Mouse (Mus musculus): Measurements from ENCODE around the gene Tial1. TPM values are rescaled to one million over a fixed set of nuclear protein-coding genes. Genes with fewer than 3 reads are reported as not detected.

The Tial1 gene
- 10 to 100 TPM; 49.4 to 65.1 TPM for total RNA-seq (2021)
- long read RNA-seq, experiment 1, full-length matches to known transcripts, result 12 of 18 reads
- long read RNA-seq, experiment 1, partial matches to known transcripts, result 3 of 18 reads
- long read RNA-seq, experiment 1, other reads (novel, unspliced or antisense), result 3 of 18 reads
- long read RNA-seq, experiment 2, full-length matches to known transcripts, result 3 of 8 reads
- long read RNA-seq, experiment 2, partial matches to known transcripts, result 2 of 8 reads
- long read RNA-seq, experiment 2, other reads (novel, unspliced or antisense), result 3 of 8 reads

GRCm38 (mm10) chr7:128461285-128462215 lies at the start of gene Tial1:
Gene Tial1 (minus strand): TSS chr7:128461717.
- DNase-seq, result peak; percentile 95

- no peak for DNase-seq
Observed at GRCm38 (mm10) chr7:128504091-128504490, 42.6 kb upstream of the Tial1 start.

- DNase-seq, result no peak
Observed at GRCm38 (mm10) chr7:128499801-128500200, 38.3 kb upstream of the Tial1 start.

DNA sequence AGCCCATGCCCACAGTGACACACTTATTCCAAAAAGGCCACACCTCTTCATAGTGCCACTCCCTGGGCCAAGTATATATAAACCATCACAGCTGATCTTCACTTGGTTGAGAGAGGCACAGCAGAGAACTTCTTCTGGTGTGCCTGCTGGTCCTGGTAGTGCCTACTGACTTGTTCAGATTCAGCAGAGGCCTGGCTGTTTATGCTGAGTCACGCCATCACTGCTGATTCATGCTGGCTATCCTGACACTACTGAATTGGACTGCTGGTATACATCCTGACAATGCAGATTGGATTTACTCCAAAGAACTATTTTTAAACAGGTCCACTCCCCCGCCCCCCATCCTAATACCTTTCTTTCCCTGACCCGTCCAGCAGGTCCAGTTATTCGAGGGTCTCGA lies 33.0 kb upstream of the Tial1 start:
- DNase-seq, result no peak

DNA sequence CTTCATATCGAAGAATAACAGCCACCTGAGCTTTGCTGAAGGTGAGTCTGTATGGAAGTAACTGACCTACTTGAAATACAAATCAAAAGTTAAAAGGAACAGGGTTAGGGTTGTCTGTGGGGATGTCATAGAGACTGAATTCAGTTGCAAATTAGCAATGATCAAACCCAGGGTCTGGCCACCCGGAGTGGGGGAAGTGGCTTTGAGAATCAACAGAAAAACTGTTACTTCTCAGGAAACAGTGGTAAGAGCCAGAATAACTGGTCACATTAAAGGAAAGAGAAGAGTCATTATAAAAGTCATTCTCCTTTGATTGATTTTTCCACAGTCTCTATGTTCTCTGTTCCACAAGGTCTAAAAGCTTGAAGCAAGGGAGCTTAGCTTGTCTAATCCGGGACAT lies 27.5 kb upstream of the Tial1 start:
- no peak for DNase-seq

DNA sequence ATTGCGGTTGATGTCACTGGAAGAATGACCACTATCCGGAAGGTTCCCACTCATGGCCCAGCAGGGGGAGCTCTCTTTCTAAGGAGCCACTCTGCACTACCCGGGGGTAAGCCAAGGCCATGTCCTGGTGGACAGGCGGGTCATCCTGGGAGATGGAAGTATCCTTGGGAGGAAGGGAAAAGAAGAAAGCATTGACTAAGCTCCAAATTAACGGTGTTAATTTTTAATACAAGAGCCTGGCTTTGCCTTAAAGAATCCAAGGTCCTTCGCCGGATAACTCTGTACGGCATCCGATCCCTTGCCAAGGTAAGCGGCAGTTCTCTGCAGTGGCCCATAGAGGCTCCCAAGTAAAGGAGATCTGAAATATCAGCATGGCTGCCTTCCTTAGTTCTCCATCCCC lies 12.8 kb upstream of the Tial1 start:
- peak; percentile 80 for DNase-seq

- DNase-seq, result no peak
Observed at GRCm38 (mm10) chr7:128462406-128462805, 889 bp upstream of the Tial1 start.

DNA sequence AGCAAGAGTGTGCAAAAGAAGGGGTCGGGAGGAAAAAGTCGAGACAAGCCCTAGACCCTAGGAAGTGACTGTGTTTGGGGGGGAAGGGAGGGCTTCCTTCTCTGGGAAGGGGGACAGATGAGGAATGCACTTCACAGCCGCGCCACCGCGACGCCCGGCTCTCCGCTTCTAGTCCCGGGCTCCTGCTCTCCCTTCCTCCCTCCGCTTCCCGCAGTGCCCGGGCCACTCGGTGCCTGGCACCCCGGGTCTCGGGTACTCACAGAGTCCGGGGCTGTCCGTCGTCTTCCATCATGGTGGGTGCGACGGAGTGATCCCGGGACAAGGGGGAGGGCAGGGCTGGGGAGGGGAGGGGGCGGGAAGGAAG lies 670 bp downstream of the Tial1 start:
- no peak for DNase-seq

- peak; percentile 50 for DNase-seq
Observed at GRCm38 (mm10) chr7:128460131-128460864, 1.2 kb downstream of the Tial1 start.

GRCm38 (mm10) chr7:128459791-128460130 lies 1.8 kb downstream of the Tial1 start:
- no peak for DNase-seq

DNA sequence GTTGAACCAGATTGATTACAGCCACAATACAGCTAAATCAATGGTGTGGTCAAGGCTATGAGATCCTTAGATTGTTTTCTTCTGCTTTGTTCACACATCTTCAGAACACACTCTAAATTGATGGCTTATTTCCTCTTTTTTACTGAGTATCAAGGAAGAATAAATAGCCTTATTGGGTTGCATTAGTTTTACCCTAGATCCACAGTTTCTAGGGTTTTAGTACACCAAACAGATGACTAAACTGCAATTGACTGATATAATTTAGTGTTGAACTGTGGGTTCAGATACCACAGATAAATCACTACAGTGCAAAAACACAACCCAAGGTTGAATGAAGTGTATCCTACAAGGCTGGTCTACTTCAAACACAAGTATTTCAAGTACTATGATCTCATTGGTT lies 3.5 kb downstream of the Tial1 start:
- no peak for DNase-seq

DNA sequence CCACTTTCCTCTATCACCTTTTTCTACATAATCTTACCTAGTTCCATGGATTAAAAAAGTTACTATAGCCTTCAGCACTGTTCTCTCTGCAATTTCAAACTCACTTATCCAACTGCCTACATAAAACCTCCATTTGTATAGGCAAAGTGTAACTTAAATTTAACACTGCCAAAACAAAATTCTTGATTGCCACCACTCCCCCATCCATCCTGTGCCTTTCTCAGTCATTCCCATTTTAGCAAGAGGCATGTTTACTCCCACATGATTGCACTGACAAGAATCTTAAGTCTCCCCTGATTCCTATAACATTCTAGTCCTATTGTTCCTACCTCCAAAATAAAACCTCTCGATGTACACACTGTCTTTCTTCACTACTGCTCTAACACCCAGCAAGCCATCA lies 8.8 kb downstream of the Tial1 start:
- DNase-seq, result no peak

GRCm38 (mm10) chr7:128440584-128440983 lies 20.9 kb downstream of the Tial1 start:
- DNase-seq, result no peak

GRCm38 (mm10) chr7:128439251-128439650 lies 22.3 kb downstream of the Tial1 start:
- no peak for DNase-seq

DNA sequence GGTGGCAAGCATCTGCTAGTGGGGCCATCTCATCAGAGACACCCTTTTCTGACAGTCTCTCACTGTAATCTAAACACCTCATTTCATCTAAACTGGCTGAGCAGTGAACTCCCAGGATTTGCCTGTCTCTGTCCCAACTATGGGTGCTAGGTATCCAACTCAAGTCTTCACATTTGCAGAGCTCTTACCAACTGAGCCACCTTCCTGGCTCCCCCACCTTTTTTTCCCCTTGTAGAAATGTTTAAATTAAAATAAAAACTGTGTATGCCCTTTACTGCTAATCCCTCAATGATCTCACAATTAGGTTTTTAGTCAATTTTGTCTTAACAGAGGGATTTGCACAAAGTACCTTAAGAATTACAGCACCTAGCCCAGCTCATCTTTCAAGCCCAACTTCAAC lies 23.4 kb downstream of the Tial1 start:
- DNase-seq, result no peak

DNA sequence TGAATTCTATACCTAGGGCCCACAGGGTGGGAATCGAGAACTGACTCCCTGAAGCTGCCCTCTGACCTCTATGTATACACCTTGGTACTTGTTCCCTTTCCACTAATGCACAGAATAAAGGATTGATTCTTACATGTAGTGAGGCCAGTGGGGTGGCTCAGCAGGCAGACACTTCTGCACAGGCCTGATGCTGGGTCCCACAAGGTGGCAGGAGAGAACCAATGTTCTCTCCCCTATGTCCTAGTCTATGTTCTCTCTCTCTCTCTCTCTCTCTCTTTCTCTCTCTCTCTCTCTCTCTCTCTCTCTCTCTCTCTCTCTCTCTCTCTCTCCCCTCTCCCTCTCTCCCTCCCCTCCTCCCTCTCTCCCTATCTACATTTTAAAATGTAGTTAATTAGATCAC lies 28.3 kb downstream of the Tial1 start:
- DNase-seq, result no peak

DNA sequence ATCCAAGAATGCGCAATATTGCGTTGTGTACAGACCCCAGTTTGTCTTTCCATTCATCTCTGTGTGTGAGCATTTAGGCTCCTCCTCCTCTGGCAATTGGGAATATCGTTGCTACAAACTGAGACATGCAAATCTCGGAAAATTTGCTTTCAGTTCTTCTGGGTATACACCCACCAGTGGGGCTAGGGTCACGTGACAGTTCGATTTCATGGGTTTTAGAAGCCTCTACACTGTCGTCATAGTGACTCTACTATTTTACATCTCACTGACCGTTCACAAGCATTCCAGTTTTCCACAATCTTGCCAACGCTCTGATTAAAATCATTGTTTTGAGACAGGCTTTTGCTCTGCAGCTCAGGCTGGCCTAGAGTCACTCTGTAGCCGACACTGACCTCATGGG lies 28.9 kb downstream of the Tial1 start:
- no peak for DNase-seq

DNA sequence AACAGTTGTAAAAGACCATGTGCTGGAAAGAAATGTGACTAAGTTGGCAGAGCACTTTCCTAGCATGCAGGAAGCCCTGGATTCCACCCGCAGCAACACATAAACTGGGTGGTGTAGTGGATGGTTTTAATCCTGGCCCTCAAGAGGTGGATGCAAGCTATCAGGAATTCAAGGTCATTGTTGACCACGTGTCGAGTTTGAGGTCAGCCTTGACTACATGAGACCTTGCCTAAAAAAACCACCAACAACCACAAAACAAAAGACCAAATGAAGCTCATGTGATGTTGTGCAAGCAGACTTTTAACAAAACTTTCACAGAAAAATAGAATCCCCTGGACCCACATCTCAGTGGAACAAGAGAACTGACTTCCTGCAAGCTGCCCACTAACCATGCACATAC lies 39.0 kb downstream of the Tial1 start:
- no peak for DNase-seq

GRCm38 (mm10) chr7:128421701-128422100 lies 39.8 kb downstream of the Tial1 start:
- DNase-seq, result no peak

DNA sequence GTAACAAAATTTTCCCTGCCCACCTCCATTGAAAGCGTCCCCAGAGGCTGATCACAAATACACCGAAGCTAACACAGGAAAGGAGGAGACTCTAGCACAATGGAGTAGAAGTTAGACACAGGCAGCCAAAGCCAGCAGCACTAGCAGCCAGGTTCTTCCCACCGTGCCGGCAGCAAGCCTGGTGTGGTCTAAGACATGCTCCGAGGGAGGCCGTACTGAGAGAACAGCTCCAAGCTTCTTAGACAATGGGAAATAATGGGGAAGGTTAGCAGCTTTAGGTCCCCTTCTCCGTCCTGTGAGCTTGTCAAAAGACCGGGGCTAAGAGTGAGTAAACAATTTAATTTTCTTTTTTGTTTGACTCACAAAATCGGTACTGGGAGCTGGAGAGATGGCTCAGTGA lies 41.8 kb downstream of the Tial1 start:
- no peak for DNase-seq

GRCm38 (mm10) chr7:128417930-128418779 lies 43.4 kb downstream of the Tial1 start, which contains the start of gene Rgs10:
Gene Rgs10 (minus strand): TSS chr7:128418758.
- peak; percentile 62 for DNase-seq

Measured in gastrocnemius, postnatal 10 days (tissue).